Comparison of ENCODE assay signal across 14 mouse cellular contexts in genomic region chr11:115476630-115477029, GRCm38 (mm10). TPM values are rescaled to one million over a fixed set of nuclear protein-coding genes. Genes with fewer than 3 reads are reported as not detected.
A peak's percentile ranks its signal among the peaks of the same experiment; 100 is the strongest.
DNase-seq lines count a peak whose midpoint lies in the region; ATAC-seq and TF ChIP-seq lines count a peak whose summit lies in the region.
"Not testable (repeated sequence)": the region's sequence is repeated elsewhere in the genome, so short reads cannot be mapped to it uniquely, and the experiment has no call there.
"Had no signal": no experiment of that assay in that cellular context is flagged by ENCODE, and none has a peak within 500 bp of the region (broad histone marks: within the 10 kb centered on the region; RNA-seq: fewer than 3 reads in every experiment).

No protein-coding gene starts in this region.

- H3K79me2 ChIP-seq in MEL (ENCODE audit: control insufficient read depth, insufficient read depth, low read length, poor library complexity): not testable (repeated sequence)

- peak overlapping the region; percentile 90 to 100 for H3K4me3 ChIP-seq in MEL (ENCODE audit: control insufficient read depth in 1 of 2, insufficient read depth in 1 of 2, low read depth in 2 of 2, low read length in 2 of 2)
- peak overlapping the region; percentile 93; the same call in 1 of the 2 replicates for H3K4me3 ChIP-seq in forebrain, embryonic 10.5 days
- peak overlapping the region in 1 of 2 experiments; percentile 82; a peak in 2 of 4 replicates for H3K4me3 ChIP-seq in heart, embryonic 14.5 days (ENCODE audit: control insufficient read depth in 1 of 2, insufficient read depth in 1 of 2, low read depth in 1 of 2, low read length in 2 of 2)
- peak overlapping the region; percentile 84; the same call in 1 of the 2 replicates for H3K4me3 ChIP-seq in hindbrain, postnatal 0 days (ENCODE audit: low read length)
- peak overlapping the region; percentile 85; the same call in 1 of the 2 replicates for H3K4me3 ChIP-seq in limb, embryonic 10.5 days
- H3K4me3 ChIP-seq in liver, embryonic 16.5 days (ENCODE audit: low read depth, low read length): peak overlapping the region; percentile 90
- H3K4me3 ChIP-seq in midbrain, embryonic 14.5 days (replicated peaks; ENCODE audit: low read depth, low read length): not testable (repeated sequence)
- peak overlapping the region; percentile 87 for H3K4me3 ChIP-seq in spleen, adult 2 months (ENCODE audit: extremely low read depth, insufficient read depth, insufficient read length)

- not testable (repeated sequence) for TF ChIP-seq POLR2A in MEL (IDR thresholded peaks at IDR 0.05; ENCODE audit: control insufficient read depth in 1 of 2, insufficient read depth in 1 of 2, low read depth in 1 of 2, low read length in 2 of 2, poor library complexity in 1 of 2); spleen, adult 2 months (IDR thresholded peaks at IDR 0.05; ENCODE audit: low read depth, low read length)

- not testable (repeated sequence) for TF ChIP-seq CTCF in MEL (IDR thresholded peaks at IDR 0.05 in 2 of 3, conservative IDR thresholded peaks at IDR 0.05 in 1 of 3; ENCODE audit: control insufficient read depth in 1 of 3, insufficient read depth in 1 of 3, low read depth in 2 of 3, low read length in 3 of 3, poor library complexity in 1 of 3, severe bottlenecking in 1 of 3); hindbrain, postnatal 0 days (IDR thresholded peaks at IDR 0.05; ENCODE audit: low read depth); spleen, adult 2 months (IDR thresholded peaks at IDR 0.05; ENCODE audit: extremely low read depth, insufficient read depth, insufficient read length, insufficient replicate concordance)

- not testable (repeated sequence) for H3K27me3 ChIP-seq in MEL (ENCODE audit: control insufficient read depth in 1 of 2, insufficient read depth in 2 of 2, low read length in 2 of 2); forebrain, embryonic 10.5 days (ENCODE audit: poor library complexity, severe bottlenecking); heart, embryonic 14.5 days (ENCODE audit: control insufficient read depth, insufficient read depth, low read length); hindbrain, postnatal 0 days (ENCODE audit: insufficient read depth, low read length); limb, embryonic 10.5 days (ENCODE audit: low read depth, poor library complexity, severe bottlenecking); liver, embryonic 16.5 days (ENCODE audit: control insufficient read depth, insufficient read depth, low read depth, low read length); midbrain, embryonic 14.5 days (ENCODE audit: control insufficient read depth, insufficient read depth, low read length); spleen, adult 2 months (ENCODE audit: control insufficient read depth, insufficient read depth, low read length)

- not testable (repeated sequence) for ATAC-seq in heart, embryonic 14.5 days (ENCODE audit: insufficient number of reproducible peaks, insufficient read depth, low FRiP score, low read depth); hindbrain, postnatal 0 days; liver, embryonic 16.5 days (ENCODE audit: low read depth); midbrain, embryonic 14.5 days (ENCODE audit: low FRiP score, low TSS enrichment)

- peak overlapping the region; percentile 82 for H3K9ac ChIP-seq in MEL (ENCODE audit: control insufficient read depth, low read depth, low read length, poor library complexity, severe bottlenecking)
- peak overlapping the region; percentile 84; the same call in 1 of the 2 replicates for H3K9ac ChIP-seq in heart, embryonic 14.5 days (ENCODE audit: low read length)
- peak overlapping the region; percentile 54; the same call in 1 of the 2 replicates for H3K9ac ChIP-seq in hindbrain, postnatal 0 days (replicated peaks; ENCODE audit: low read length)
- not testable (repeated sequence) for H3K9ac ChIP-seq in liver, embryonic 16.5 days (ENCODE audit: low read depth, low read length); midbrain, embryonic 14.5 days (replicated peaks; ENCODE audit: low read length)

- peaks cover 15 to 46% of the 10 kb centered on the region in 2 experiments for H3K4me1 ChIP-seq in MEL (ENCODE audit: control insufficient read depth in 1 of 2, insufficient read depth in 2 of 2, low read length in 2 of 2)
- peaks cover 56% of the 10 kb centered on the region for H3K4me1 ChIP-seq in forebrain, embryonic 10.5 days
- H3K4me1 ChIP-seq in heart, embryonic 14.5 days (ENCODE audit: control insufficient read depth in 2 of 2, insufficient read depth in 2 of 2, low read length in 2 of 2): peaks cover 14 to 27% of the 10 kb centered on the region in 2 experiments
- H3K4me1 ChIP-seq in hindbrain, postnatal 0 days (ENCODE audit: insufficient read depth, low read length); spleen, adult 2 months (ENCODE audit: control insufficient read depth, insufficient read depth, insufficient read length): not testable (repeated sequence)
- peaks cover 42% of the 10 kb centered on the region for H3K4me1 ChIP-seq in limb, embryonic 10.5 days
- peaks cover 31% of the 10 kb centered on the region for H3K4me1 ChIP-seq in liver, embryonic 16.5 days (ENCODE audit: control insufficient read depth, low read depth, low read length)
- peaks cover 33% of the 10 kb centered on the region for H3K4me1 ChIP-seq in midbrain, embryonic 14.5 days (ENCODE audit: control insufficient read depth, insufficient read depth, low read length)

- peak overlapping the region; percentile 62 for H3K27ac ChIP-seq in MEL (ENCODE audit: control insufficient read depth, low read depth, low read length)
- not testable (repeated sequence) for H3K27ac ChIP-seq in forebrain, embryonic 10.5 days; heart, embryonic 14.5 days (replicated peaks in 1 of 2; ENCODE audit: control insufficient read depth in 1 of 2, insufficient read depth in 1 of 2, low read depth in 2 of 2, low read length in 2 of 2); hindbrain, postnatal 0 days; limb, embryonic 10.5 days; liver, embryonic 16.5 days (ENCODE audit: low read length); midbrain, embryonic 14.5 days (replicated peaks; ENCODE audit: low read depth, low read length)
- peak overlapping the region; percentile 76 for H3K27ac ChIP-seq in spleen, adult 2 months (ENCODE audit: insufficient read depth, low read length)

- WGBS in forebrain, embryonic 10.5 days: 87% methylated on average over 4 of the region's 4 CpGs
- 75% methylated on average over 4 of the region's 4 CpGs for WGBS in heart, embryonic 14.5 days
- WGBS in hindbrain, postnatal 0 days: 87% methylated on average over 4 of the region's 4 CpGs
- 88% methylated on average over 4 of the region's 4 CpGs for WGBS in limb, embryonic 10.5 days
- 65% methylated on average over 4 of the region's 4 CpGs for WGBS in liver, embryonic 16.5 days (ENCODE audit: insufficient replicate concordance)
- 82% methylated on average over 4 of the region's 4 CpGs for WGBS in midbrain, embryonic 14.5 days
- WGBS in spleen, adult 2 months: 71% methylated on average over 4 of the region's 4 CpGs

- TF ChIP-seq RAD21 in MEL (IDR thresholded peaks at IDR 0.05; ENCODE audit: low read depth, low read length): not testable (repeated sequence)

- H3K4me2 ChIP-seq in heart, embryonic 14.5 days (ENCODE audit: low read length): peak overlapping the region; percentile 90
- H3K4me2 ChIP-seq in hindbrain, postnatal 0 days (ENCODE audit: low read depth, low read length): peak overlapping the region; percentile 64
- H3K4me2 ChIP-seq in liver, embryonic 16.5 days (ENCODE audit: low read depth, low read length): peak overlapping the region; percentile 95; the same call in 1 of the 2 replicates
- peak overlapping the region; percentile 94 for H3K4me2 ChIP-seq in midbrain, embryonic 14.5 days (ENCODE audit: low read length)

- H3K36me3 ChIP-seq in MEL (ENCODE audit: control insufficient read depth in 1 of 2, insufficient read depth in 2 of 2, low read length in 2 of 2): peaks cover 2 to 32% of the 10 kb centered on the region in 2 experiments; a peak in 3 of 4 replicates
- H3K36me3 ChIP-seq in forebrain, embryonic 10.5 days (replicated peaks); hindbrain, postnatal 0 days (ENCODE audit: insufficient read depth, low read length); limb, embryonic 10.5 days; liver, embryonic 16.5 days (ENCODE audit: control insufficient read depth, insufficient read depth); midbrain, embryonic 14.5 days (ENCODE audit: control insufficient read depth, insufficient read depth, low read length); spleen, adult 2 months (ENCODE audit: control insufficient read depth, insufficient read depth, low read length): not testable (repeated sequence)
- peaks cover 13% of the 10 kb centered on the region for H3K36me3 ChIP-seq in heart, embryonic 14.5 days (ENCODE audit: control insufficient read depth, insufficient read depth, low read length)

- not testable (repeated sequence) for TF ChIP-seq EP300 in MEL (IDR thresholded peaks at IDR 0.05; ENCODE audit: low read depth in 1 of 2, low read length in 2 of 2)

- DNase-seq in MEL (ENCODE audit: low read depth, low spot score): peak; percentile 42
- DNase-seq in forebrain, embryonic 10.5 days (ENCODE audit: extremely low spot score, low spot score); hindbrain, postnatal 0 days (ENCODE audit: low spot score); limb, embryonic 10.5 days (ENCODE audit: low spot score); midbrain, embryonic 14.5 days; spleen, adult 2 months (ENCODE audit: low read depth in 1 of 2, low spot score in 2 of 2): not testable (repeated sequence)

- H3K9me3 ChIP-seq in MEL (replicated peaks; ENCODE audit: insufficient read depth, low read length); forebrain, embryonic 10.5 days; heart, embryonic 14.5 days (ENCODE audit: control insufficient read depth, low read length); hindbrain, postnatal 0 days (ENCODE audit: low read length); limb, embryonic 10.5 days (replicated peaks); liver, embryonic 16.5 days (replicated peaks; ENCODE audit: control insufficient read depth, low read length); midbrain, embryonic 14.5 days (ENCODE audit: control insufficient read depth, low read length): not testable (repeated sequence)

RNA-seq across cellular contexts. Expression of gene Armc7, which starts 1.2 kb away (rescaled TPM):
- total RNA-seq in MEL (2012; rRNA removed): 7.0 and 9.1 TPM in 2 replicates
- 10 to 100 TPM in 1 of 2 experiments, not detected in 1; 13.1 TPM for polyA plus RNA-seq in MEL (2012; ENCODE audit: insufficient read depth in 1 of 2, insufficient read length in 2 of 2, low read depth in 1 of 2, low replicate concordance in 2 of 2, missing spikeins in 1 of 2)
- polyA plus RNA-seq in forebrain, embryonic 10.5 days (2016; fragmentation: Nextera tagmentation; extraction: Ambion mirVana): 8.1 and 8.2 TPM in 2 replicates
- polyA plus RNA-seq in heart, embryonic 14.5 days (2014; fragmentation: Nextera tagmentation; extraction: Ambion mirVana): 5.5 and 7.5 TPM in 2 replicates
- 9.9 and 11.8 TPM in 2 replicates for total RNA-seq in hindbrain, postnatal 0 days (2014; rRNA removed)
- 10.7 and 11.0 TPM in 2 replicates for polyA plus RNA-seq in hindbrain, postnatal 0 days (2015; fragmentation: Nextera tagmentation; extraction: Ambion mirVana)
- 7.0 and 9.9 TPM in 2 replicates for polyA plus RNA-seq in limb, embryonic 10.5 days (2016; fragmentation: Nextera tagmentation; extraction: Ambion mirVana)
- 3.7 TPM in 2 replicates for polyA plus RNA-seq in liver, embryonic 16.5 days (2015; fragmentation: Nextera tagmentation; extraction: Ambion mirVana)
- polyA plus RNA-seq in midbrain, embryonic 14.5 days (2014; fragmentation: Nextera tagmentation; extraction: Ambion mirVana): 16.3 and 16.7 TPM in 2 replicates
- polyA plus RNA-seq in spleen, adult 2 months (2012; rRNA removed): 31.0 and 40.3 TPM in 2 replicates

RNA-seq across cellular contexts. Expression of gene Slc16a5, which starts 14.4 kb away (rescaled TPM):
- 0.07 TPM in 1 of 2 replicates, not detected in the other for total RNA-seq in MEL (2012; rRNA removed)
- polyA plus RNA-seq in MEL (2012; ENCODE audit: insufficient read depth in 1 of 2, insufficient read length in 2 of 2, low read depth in 1 of 2, low replicate concordance in 2 of 2, missing spikeins in 1 of 2): under 1 TPM in 1 of 2 experiments, not detected in 1; 0.26 TPM
- 0.19 and 0.20 TPM in 2 replicates for polyA plus RNA-seq in forebrain, embryonic 10.5 days (2016; fragmentation: Nextera tagmentation; extraction: Ambion mirVana)
- 0.08 and 0.26 TPM in 2 replicates for polyA plus RNA-seq in heart, embryonic 14.5 days (2014; fragmentation: Nextera tagmentation; extraction: Ambion mirVana)
- total RNA-seq in hindbrain, postnatal 0 days (2014; rRNA removed): 0.10 TPM in 1 of 2 replicates, not detected in the other
- 0.30 and 0.66 TPM in 2 replicates for polyA plus RNA-seq in hindbrain, postnatal 0 days (2015; fragmentation: Nextera tagmentation; extraction: Ambion mirVana)
- polyA plus RNA-seq in limb, embryonic 10.5 days (2016; fragmentation: Nextera tagmentation; extraction: Ambion mirVana): 0.23 and 0.25 TPM in 2 replicates
- 0.21 and 0.51 TPM in 2 replicates for polyA plus RNA-seq in liver, embryonic 16.5 days (2015; fragmentation: Nextera tagmentation; extraction: Ambion mirVana)
- polyA plus RNA-seq in midbrain, embryonic 14.5 days (2014; fragmentation: Nextera tagmentation; extraction: Ambion mirVana): not detected in 2 replicates
- polyA plus RNA-seq in spleen, adult 2 months (2012; rRNA removed): 8.0 and 8.8 TPM in 2 replicates
- total RNA-seq: common myeloid progenitor, adult 5-6 weeks; gastrocnemius, adult 2 months; heart, adult 2 months; left cerebral cortex, adult 18-20 months had no signal
- polyA plus RNA-seq: midbrain, embryonic 11.5 days had no signal

RNA-seq across cellular contexts. Expression of gene Nt5c, which starts 15.0 kb away (rescaled TPM):
- total RNA-seq in MEL (2012; rRNA removed): 96.6 and 99.3 TPM in 2 replicates
- polyA plus RNA-seq in MEL (2012; ENCODE audit: insufficient read depth in 1 of 2, insufficient read length in 2 of 2, low read depth in 1 of 2, low replicate concordance in 2 of 2, missing spikeins in 1 of 2): 100 to 1,000 TPM in 1 of 2 experiments, not detected in 1; 102 TPM
- 93.2 and 94.5 TPM in 2 replicates for polyA plus RNA-seq in forebrain, embryonic 10.5 days (2016; fragmentation: Nextera tagmentation; extraction: Ambion mirVana)
- 54.5 and 56.2 TPM in 2 replicates for polyA plus RNA-seq in heart, embryonic 14.5 days (2014; fragmentation: Nextera tagmentation; extraction: Ambion mirVana)
- total RNA-seq in hindbrain, postnatal 0 days (2014; rRNA removed): 54.3 and 62.2 TPM in 2 replicates
- 129 and 130 TPM in 2 replicates for polyA plus RNA-seq in hindbrain, postnatal 0 days (2015; fragmentation: Nextera tagmentation; extraction: Ambion mirVana)
- 66.2 and 83.5 TPM in 2 replicates for polyA plus RNA-seq in limb, embryonic 10.5 days (2016; fragmentation: Nextera tagmentation; extraction: Ambion mirVana)
- 32.0 and 36.3 TPM in 2 replicates for polyA plus RNA-seq in liver, embryonic 16.5 days (2015; fragmentation: Nextera tagmentation; extraction: Ambion mirVana)
- polyA plus RNA-seq in midbrain, embryonic 14.5 days (2014; fragmentation: Nextera tagmentation; extraction: Ambion mirVana): 93.9 and 110 TPM in 2 replicates
- 59.1 and 73.6 TPM in 2 replicates for polyA plus RNA-seq in spleen, adult 2 months (2012; rRNA removed)

RNA-seq across cellular contexts. Expression of gene Trim80, which starts 36.3 kb away (rescaled TPM):
- not detected in 2 replicates for total RNA-seq in MEL (2012; rRNA removed)
- not detected for polyA plus RNA-seq in MEL (2012; ENCODE audit: insufficient read depth in 1 of 2, insufficient read length in 2 of 2, low read depth in 1 of 2, low replicate concordance in 2 of 2, missing spikeins in 1 of 2)
- polyA plus RNA-seq in forebrain, embryonic 10.5 days (2016; fragmentation: Nextera tagmentation; extraction: Ambion mirVana): 0.15 and 0.19 TPM in 2 replicates
- polyA plus RNA-seq in heart, embryonic 14.5 days (2014; fragmentation: Nextera tagmentation; extraction: Ambion mirVana): 0.14 TPM in 1 of 2 replicates, not detected in the other
- total RNA-seq in hindbrain, postnatal 0 days (2014; rRNA removed): not detected in 2 replicates
- 0.11 TPM in 1 of 2 replicates, not detected in the other for polyA plus RNA-seq in hindbrain, postnatal 0 days (2015; fragmentation: Nextera tagmentation; extraction: Ambion mirVana)
- polyA plus RNA-seq in limb, embryonic 10.5 days (2016; fragmentation: Nextera tagmentation; extraction: Ambion mirVana): 0.18 and 0.26 TPM in 2 replicates
- 0.84 and 1.1 TPM in 2 replicates for polyA plus RNA-seq in liver, embryonic 16.5 days (2015; fragmentation: Nextera tagmentation; extraction: Ambion mirVana)
- not detected in 2 replicates for polyA plus RNA-seq in midbrain, embryonic 14.5 days (2014; fragmentation: Nextera tagmentation; extraction: Ambion mirVana)
- polyA plus RNA-seq in spleen, adult 2 months (2012; rRNA removed): not detected in 2 replicates
- total RNA-seq: common myeloid progenitor, adult 5-6 weeks; gastrocnemius, adult 2 months; left cerebral cortex, adult 18-20 months had no signal
- polyA plus RNA-seq: inflammation-experienced regulatory T-cells, adult 6 months; midbrain, embryonic 11.5 days had no signal

RNA-seq across cellular contexts. Expression of gene Jpt1, which starts 37.6 kb away (rescaled TPM):
- 331 and 353 TPM in 2 replicates for total RNA-seq in MEL (2012; rRNA removed)
- 100 to 1,000 TPM in 1 of 2 experiments, not detected in 1; 382 TPM for polyA plus RNA-seq in MEL (2012; ENCODE audit: insufficient read depth in 1 of 2, insufficient read length in 2 of 2, low read depth in 1 of 2, low replicate concordance in 2 of 2, missing spikeins in 1 of 2)
- polyA plus RNA-seq in forebrain, embryonic 10.5 days (2016; fragmentation: Nextera tagmentation; extraction: Ambion mirVana): 719 and 771 TPM in 2 replicates
- polyA plus RNA-seq in heart, embryonic 14.5 days (2014; fragmentation: Nextera tagmentation; extraction: Ambion mirVana): 511 and 538 TPM in 2 replicates
- total RNA-seq in hindbrain, postnatal 0 days (2014; rRNA removed): 640 and 655 TPM in 2 replicates
- polyA plus RNA-seq in hindbrain, postnatal 0 days (2015; fragmentation: Nextera tagmentation; extraction: Ambion mirVana): 966 and 1,016 TPM in 2 replicates
- 483 and 492 TPM in 2 replicates for polyA plus RNA-seq in limb, embryonic 10.5 days (2016; fragmentation: Nextera tagmentation; extraction: Ambion mirVana)
- 190 and 209 TPM in 2 replicates for polyA plus RNA-seq in liver, embryonic 16.5 days (2015; fragmentation: Nextera tagmentation; extraction: Ambion mirVana)
- polyA plus RNA-seq in midbrain, embryonic 14.5 days (2014; fragmentation: Nextera tagmentation; extraction: Ambion mirVana): 1,631 and 1,863 TPM in 2 replicates
- polyA plus RNA-seq in spleen, adult 2 months (2012; rRNA removed): 178 and 269 TPM in 2 replicates
